Mouse (Mus musculus) kidney, embryonic 16.5 days (tissue): ENCODE data around the gene Syne3. TPM values are rescaled to one million over a fixed set of nuclear protein-coding genes. Genes with fewer than 3 reads are reported as not detected.

Source experiments
- ATAC-seq: fragments of 200-750 bp; cut with Nextera tagmentation; 2 replicates; pipeline ENCODE4 v1.8.0; 2017; ENCODE audit warnings: moderate TSS enrichment; ENCODE audit not compliant: low FRiP score, low TSS enrichment
- H3K27ac ChIP-seq: fragments of 300-500 bp; sonication (generic); 2 replicates; pipeline ENCODE4 v1.5.1; 2014; ENCODE audit warnings: low read length
- H3K27me3 ChIP-seq: fragments of 300-500 bp; sonication (generic); 2 replicates; pipeline ENCODE4 v1.6.1; 2014; ENCODE audit warnings: low read length, control low read depth, mixed read lengths; ENCODE audit not compliant: insufficient read depth
- H3K36me3 ChIP-seq: fragments of 300-500 bp; sonication (generic); 2 replicates; pipeline ENCODE4 v1.6.1; 2014; ENCODE audit warnings: low read length, control low read depth, mixed read lengths; ENCODE audit not compliant: insufficient read depth
- H3K4me1 ChIP-seq: fragments of 300-500 bp; sonication (generic); 2 replicates; pipeline ENCODE4 v1.6.1; 2014; ENCODE audit warnings: low read length, control low read depth, mixed read lengths; ENCODE audit not compliant: insufficient read depth
- H3K4me2 ChIP-seq: fragments of 300-500 bp; sonication (generic); replicated peaks from 2 replicates; pipeline ENCODE4 v1.6.1; 2014; ENCODE audit warnings: low read depth, low read length
- H3K4me3 ChIP-seq: fragments of 300-500 bp; sonication (generic); 2 replicates; pipeline ENCODE4 v1.5.1; 2014; ENCODE audit warnings: mild to moderate bottlenecking, low read length
- H3K9ac ChIP-seq: fragments of 300-500 bp; sonication (generic); replicated peaks from 2 replicates; pipeline ENCODE4 v1.6.1; 2014; ENCODE audit warnings: low read length
- H3K9me3 ChIP-seq: fragments of 300-500 bp; sonication (generic); 2 replicates; pipeline ENCODE4 v1.6.1; 2016; ENCODE audit warnings: low read length, control low read depth
- WGBS: fragments of 180-500 bp; shearing (Covaris S2); extraction: QIAGEN DNeasy Blood & Tissue Kit; methylation state at CpG from one replicate; pipeline ENCODE4 v1.1.7; 2014; 5-methylcytosine and 5-hydroxymethylcytosine counted together
- polyA plus RNA-seq: library from polyadenylated mRNA; unstranded; fragments of >200 nt; fragmentation: Nextera tagmentation; extraction: Ambion mirVana; gene quantifications from 2 replicates; pipeline ENCODE4 v1.2.1, GENCODE M21; 2015

Syne3 gene
- polyA plus RNA-seq, 1 experiment from 2014 or later: 0.51 TPM

DNA sequence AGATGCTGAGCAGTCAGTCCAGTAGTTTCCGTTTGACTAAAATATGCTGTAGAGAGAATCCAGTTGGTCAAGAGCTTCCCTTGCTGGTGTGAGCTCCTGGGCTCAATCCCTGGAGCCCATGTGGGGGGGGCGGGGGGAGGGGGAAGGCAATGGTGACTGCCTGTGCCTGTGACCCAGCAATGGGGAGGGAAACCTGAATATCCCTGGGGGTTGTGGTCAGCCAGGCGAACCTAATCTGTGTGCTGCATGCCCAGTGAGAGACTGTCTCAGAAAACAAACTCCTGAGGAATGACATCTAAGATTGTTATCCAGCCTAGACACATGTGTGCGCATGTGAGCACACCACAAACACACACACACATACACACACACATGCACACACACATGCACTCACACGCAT, 100.6 kb downstream of the Syne3 start:
- whole genome bisulfite sequencing: 51% methylated on average over 5 of the region's 5 CpGs
- H3K27me3 ChIP-seq: no peaks in the 10 kb centered on the region
- peaks cover 39% of the 10 kb centered on the region for H3K4me1 ChIP-seq
- H3K36me3 ChIP-seq: no peaks in the 10 kb centered on the region
- ATAC-seq: no peak
- no peak overlapping the region for H3K4me2 ChIP-seq
- H3K9ac ChIP-seq: no peak overlapping the region
- no peak overlapping the region for H3K27ac ChIP-seq
- no peak overlapping the region for H3K4me3 ChIP-seq
- H3K9me3 ChIP-seq: no peaks in the 10 kb centered on the region

DNA sequence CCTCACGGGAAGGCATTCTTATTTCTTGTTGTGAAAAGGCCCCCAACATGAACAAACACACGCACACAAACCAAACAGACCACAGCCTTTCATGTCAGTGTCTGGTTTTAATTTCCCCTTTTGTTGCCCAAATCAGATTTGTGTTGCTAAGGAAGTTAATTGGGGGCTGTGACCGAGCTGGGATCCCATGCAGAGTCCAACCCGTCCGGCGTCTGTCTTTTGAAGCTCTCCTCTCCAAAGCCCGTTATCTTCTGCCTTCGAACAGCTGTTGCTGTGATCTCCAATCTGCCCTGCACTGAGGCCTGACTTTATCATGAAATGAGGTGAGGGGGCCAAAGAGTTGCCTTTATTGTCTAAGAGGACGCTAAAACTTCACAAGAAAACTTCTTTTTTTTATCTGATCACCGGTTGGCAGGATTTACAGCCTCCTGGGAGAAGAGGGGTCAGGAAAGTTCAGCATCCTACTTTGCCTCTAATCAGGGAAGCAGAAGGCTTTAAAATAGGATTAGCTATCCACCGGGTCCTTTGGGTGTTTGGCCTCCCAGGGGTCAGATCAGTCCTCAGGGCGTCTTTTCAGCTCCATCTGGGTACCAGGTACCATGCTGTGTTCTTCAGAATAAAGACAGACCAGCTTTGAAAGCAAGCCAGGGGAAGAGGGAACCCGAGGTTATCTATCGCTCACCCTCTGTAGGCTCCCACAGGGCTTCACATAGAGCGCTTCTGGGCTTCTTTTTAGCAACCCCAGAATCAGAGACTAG, 101.4 kb downstream of the Syne3 start:
- no peak overlapping the region for H3K27ac ChIP-seq
- no peak overlapping the region for H3K9ac ChIP-seq
- H3K4me3 ChIP-seq: no peak overlapping the region
- no peaks in the 10 kb centered on the region for H3K9me3 ChIP-seq
- no peak overlapping the region for H3K4me2 ChIP-seq
- no peaks in the 10 kb centered on the region for H3K27me3 ChIP-seq
- WGBS: 19% methylated on average over 15 of the region's 15 CpGs
- peaks cover 40% of the 10 kb centered on the region for H3K4me1 ChIP-seq
- ATAC-seq: no peak
- no peaks in the 10 kb centered on the region for H3K36me3 ChIP-seq

DNA sequence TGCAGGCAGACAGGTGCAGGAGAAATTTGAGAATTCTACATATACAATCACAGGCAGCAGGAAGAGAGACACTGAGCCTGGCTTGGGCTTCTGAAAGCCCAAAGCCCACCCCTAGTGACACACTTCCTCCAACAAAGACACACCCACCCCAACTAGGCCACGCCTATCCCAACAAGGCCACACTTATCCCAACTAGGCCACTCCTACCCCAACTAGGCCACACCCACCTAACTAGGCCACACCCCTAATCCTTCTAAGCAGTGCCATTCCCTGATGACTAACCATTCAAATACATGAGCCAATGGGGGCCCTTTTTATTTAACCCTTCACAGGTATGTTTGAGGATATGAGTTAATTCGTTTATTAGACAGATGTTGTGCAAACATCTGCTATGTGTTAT, 102.5 kb downstream of the Syne3 start:
- Histone ChIP-seq H3K9me3 (no peaks in the 10 kb centered on the region), H3K4me2 (no peak overlapping the region), H3K4me3 (no peak overlapping the region), H3K27me3 (no peaks in the 10 kb centered on the region), H3K9ac (no peak overlapping the region), H3K4me1 (peaks cover 29% of the 10 kb centered on the region), H3K27ac (no peak overlapping the region), H3K36me3 (no peaks in the 10 kb centered on the region)
- 94% methylated on average over 2 of the region's 2 CpGs for WGBS
- ATAC-seq: no peak

DNA sequence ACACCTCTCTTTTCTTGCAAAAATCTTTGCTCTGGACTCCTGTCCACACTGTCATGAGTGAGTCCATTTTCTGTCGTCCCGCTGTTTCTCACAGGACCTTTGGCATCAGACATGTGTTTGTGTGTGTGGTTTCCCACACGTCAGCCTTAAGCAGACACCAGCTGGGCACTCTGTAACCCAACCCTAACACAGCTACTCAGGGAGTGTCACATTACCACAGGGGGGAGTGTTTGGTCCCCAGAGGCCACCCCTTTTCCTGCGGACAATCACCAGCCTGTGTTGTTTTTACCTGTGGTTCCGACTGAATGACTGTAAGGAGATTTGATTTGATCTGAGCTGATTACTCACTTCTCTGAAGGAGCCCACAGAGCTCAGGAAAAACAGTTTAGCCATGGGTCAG, 105.5 kb downstream of the Syne3 start:
- Histone ChIP-seq H3K4me2 (no peak overlapping the region), H3K4me3 (no peak overlapping the region), H3K9me3 (no peaks in the 10 kb centered on the region), H3K36me3 (no peaks in the 10 kb centered on the region), H3K9ac (no peak overlapping the region; the same call in 1 of the 2 replicates), H3K27ac (peak overlapping the region; percentile 85), H3K4me1 (peaks cover 41% of the 10 kb centered on the region), H3K27me3 (no peaks in the 10 kb centered on the region)
- ATAC-seq: peak; percentile 87
- WGBS: 7% methylated on average over 5 of the region's 5 CpGs

DNA sequence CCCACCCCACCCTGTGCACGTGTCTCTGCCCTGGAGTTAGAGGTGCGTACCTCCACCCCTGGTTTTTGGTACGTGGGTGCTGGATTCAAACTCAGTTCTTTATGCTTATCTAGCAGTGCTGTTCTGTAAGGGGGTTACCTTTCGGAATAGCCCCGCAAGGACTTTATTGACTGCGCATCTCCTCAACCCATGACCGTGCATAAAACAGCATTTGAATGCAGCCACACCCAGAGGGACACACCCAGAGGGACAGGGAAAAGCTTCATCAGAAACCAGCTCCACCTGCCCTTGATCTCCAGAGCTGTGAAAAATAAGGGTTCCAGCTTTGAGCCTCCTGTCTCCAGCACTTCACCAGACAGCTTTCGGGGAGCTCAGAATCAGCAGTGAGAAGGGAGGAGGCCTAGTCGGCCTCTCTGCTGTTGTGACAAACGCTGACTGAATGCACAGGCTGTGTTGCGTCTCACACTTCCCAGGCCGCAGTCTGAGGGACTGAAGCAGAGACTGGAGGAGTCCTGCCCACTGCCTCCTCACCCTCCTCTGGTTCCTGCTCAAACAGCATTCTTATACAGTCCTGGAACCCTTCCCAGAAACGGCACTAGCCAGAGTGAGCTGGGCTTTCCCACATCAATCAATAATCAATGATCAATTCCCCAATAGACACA, 107.1 kb downstream of the Syne3 start:
- WGBS: 79% methylated on average over 13 of the region's 13 CpGs
- no peaks in the 10 kb centered on the region for H3K9me3 ChIP-seq
- no peak overlapping the region for H3K9ac ChIP-seq
- no peak overlapping the region for H3K4me2 ChIP-seq
- no peaks in the 10 kb centered on the region for H3K27me3 ChIP-seq
- H3K27ac ChIP-seq: no peak overlapping the region
- H3K4me1 ChIP-seq: peaks cover 30% of the 10 kb centered on the region
- ATAC-seq: no peak
- no peak overlapping the region for H3K4me3 ChIP-seq
- H3K36me3 ChIP-seq: no peaks in the 10 kb centered on the region

DNA sequence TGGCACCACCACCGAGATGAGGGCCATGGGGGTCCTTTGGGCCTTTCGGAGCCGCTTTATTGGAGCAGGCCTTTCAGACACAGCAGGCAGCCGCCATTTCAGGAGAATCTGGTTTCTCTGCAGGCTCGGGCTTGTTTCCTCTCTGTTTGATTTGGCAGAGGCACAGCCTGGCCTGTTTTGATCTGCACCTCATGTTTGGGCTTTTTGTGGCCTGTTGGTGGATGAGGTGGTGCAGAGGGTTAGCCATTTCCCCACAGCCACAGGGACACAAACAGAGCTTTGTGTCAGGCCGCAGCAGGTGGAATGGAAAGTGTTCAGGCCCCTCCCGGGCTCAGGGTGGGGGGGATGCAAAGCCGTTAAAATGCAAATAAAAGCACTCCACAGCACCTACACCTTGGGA, 108.3 kb downstream of the Syne3 start:
- Histone ChIP-seq H3K36me3 (no peaks in the 10 kb centered on the region), H3K9me3 (no peaks in the 10 kb centered on the region), H3K9ac (no peak overlapping the region), H3K4me1 (peaks cover 41% of the 10 kb centered on the region), H3K4me3 (no peak overlapping the region), H3K27me3 (no peaks in the 10 kb centered on the region), H3K27ac (peak overlapping the region; percentile 25), H3K4me2 (no peak overlapping the region)
- no peak for ATAC-seq
- 39% methylated on average over 8 of the region's 8 CpGs for WGBS

DNA sequence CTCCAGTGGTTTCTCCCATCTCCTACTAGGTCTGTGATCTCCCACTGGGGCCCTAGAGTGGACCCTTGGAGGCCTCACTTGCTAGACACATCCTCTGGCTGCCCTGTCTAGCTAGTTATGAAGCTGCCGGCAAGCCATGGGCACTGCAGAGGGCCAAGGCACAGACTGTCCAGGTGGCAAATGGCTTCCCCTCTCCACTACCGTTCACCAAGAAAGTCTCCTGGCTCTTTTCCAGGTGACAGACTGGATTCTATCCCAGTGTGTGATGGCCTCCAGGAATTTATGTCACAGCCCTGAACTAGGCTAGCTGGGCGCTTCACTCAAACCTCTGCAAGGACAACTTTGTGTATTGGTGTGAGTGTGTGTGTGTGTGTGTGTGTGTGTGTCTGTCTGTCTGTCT, 109.8 kb downstream of the Syne3 start:
- Histone ChIP-seq H3K4me2 (no peak overlapping the region), H3K27ac (no peak overlapping the region), H3K4me1 (peaks cover 41% of the 10 kb centered on the region), H3K4me3 (no peak overlapping the region), H3K27me3 (no peaks in the 10 kb centered on the region), H3K9me3 (no peaks in the 10 kb centered on the region), H3K9ac (no peak overlapping the region), H3K36me3 (no peaks in the 10 kb centered on the region)
- WGBS: 58% methylated on average over 3 of the region's 3 CpGs
- ATAC-seq: no peak

DNA sequence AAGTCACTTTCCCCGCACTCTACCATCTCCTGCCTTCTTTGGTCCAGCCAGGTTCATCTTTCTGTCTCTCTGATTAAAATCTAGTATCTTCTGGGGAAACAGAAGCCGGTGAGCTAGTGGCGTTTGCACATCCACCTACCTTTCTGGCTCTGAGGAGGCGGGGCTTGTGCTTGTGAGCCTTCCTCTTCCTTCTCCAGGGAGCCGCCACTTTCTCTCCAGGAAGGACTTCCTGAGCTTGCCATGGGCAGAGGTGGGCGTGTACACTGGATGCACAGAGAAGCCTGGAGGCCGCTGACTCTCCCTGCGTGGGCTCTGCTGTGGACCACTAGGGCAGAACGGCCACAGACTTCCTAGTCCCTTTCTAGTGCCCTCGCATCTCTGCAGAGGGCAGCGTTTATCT, 110.4 kb downstream of the Syne3 start:
- peaks cover 35% of the 10 kb centered on the region for H3K4me1 ChIP-seq
- no peaks in the 10 kb centered on the region for H3K9me3 ChIP-seq
- no peak overlapping the region for H3K4me3 ChIP-seq
- H3K27ac ChIP-seq: peak overlapping the region; percentile 32; the same call in 1 of the 2 replicates
- H3K36me3 ChIP-seq: no peaks in the 10 kb centered on the region
- H3K4me2 ChIP-seq: no peak overlapping the region
- ATAC-seq: no peak
- H3K27me3 ChIP-seq: no peaks in the 10 kb centered on the region
- H3K9ac ChIP-seq: no peak overlapping the region
- WGBS: 49% methylated on average over 11 of the region's 11 CpGs

DNA sequence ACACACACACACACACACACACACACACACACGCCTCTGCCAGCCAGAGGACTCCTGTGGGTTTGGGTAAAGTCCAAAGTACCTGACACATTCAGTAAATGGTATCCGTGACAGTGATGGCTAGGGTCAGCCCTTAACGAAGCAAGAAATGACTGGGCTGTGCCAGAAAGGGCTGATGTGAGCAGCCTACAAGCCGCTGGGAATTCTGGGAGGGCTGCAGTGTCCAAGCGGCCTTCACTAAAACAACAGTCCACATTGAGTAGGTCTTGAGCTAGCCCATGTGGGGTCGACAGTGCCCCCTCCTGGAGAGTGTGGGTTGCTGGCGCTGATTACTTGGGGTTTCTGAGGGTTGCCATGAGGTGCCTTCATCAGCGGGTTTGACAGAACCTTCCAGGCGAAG, 110.9 kb downstream of the Syne3 start:
- WGBS: 74% methylated on average over 9 of the region's 9 CpGs
- H3K9me3 ChIP-seq: no peaks in the 10 kb centered on the region
- ATAC-seq: no peak
- H3K4me1 ChIP-seq: peaks cover 31% of the 10 kb centered on the region
- no peak overlapping the region for H3K4me2 ChIP-seq
- H3K4me3 ChIP-seq: no peak overlapping the region
- H3K27me3 ChIP-seq: no peaks in the 10 kb centered on the region
- H3K9ac ChIP-seq: no peak overlapping the region
- no peaks in the 10 kb centered on the region for H3K36me3 ChIP-seq
- 0 out of 2 replicates have a peak overlapping the region, but pooled peaks have one; percentile 32 for H3K27ac ChIP-seq

DNA sequence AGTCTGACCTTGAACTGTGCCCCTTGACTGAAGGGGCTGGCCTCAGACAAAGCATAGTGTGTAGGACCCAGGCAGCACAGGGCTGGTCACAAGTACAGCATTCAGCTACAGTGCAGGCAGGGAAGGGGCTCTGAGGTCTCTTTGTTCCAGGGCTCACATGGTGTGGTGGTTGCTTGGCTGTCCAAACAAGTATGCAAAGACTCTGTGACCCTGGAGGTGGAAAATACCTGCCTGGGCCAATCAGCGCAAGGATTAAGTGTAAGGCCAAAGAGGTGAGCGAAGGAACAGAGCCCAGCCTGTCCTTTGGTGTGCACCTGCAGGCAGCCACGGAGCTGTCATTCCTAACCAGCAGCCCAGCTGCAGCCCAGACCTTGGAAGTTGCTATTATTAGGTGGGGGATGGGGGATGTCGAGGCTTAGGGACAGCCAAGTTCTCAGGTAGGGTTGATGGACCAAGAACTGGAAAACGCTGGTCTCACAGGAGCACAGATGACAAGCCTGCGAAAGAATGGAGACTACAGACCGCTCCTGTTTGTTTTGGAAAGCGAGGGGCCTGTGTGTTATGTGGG, 112.5 kb downstream of the Syne3 start:
- H3K36me3 ChIP-seq: no peaks in the 10 kb centered on the region
- WGBS: 45% methylated on average over 8 of the region's 8 CpGs
- H3K9ac ChIP-seq: peak overlapping the region; percentile 53
- peak; percentile 83 for ATAC-seq
- H3K27ac ChIP-seq: peak overlapping the region; percentile 97
- H3K4me3 ChIP-seq: no peak overlapping the region
- no peaks in the 10 kb centered on the region for H3K27me3 ChIP-seq
- H3K9me3 ChIP-seq: no peaks in the 10 kb centered on the region
- H3K4me1 ChIP-seq: peaks cover 28% of the 10 kb centered on the region
- no peak overlapping the region for H3K4me2 ChIP-seq
